Mouse (Mus musculus): ENCODE measurements at regions not wholly inside any gene's neighbourhood (a gene's known extent, or its start where the extent isn't known, plus 50 kb on each side); places are given as distances from the start of the nearest gene placed in this dataset.

GRCm38 (mm10) chr17:80891656-80892055 is 52.8 kb upstream of the Tmem178 start:
- peak; percentile 68 for DNase-seq (ENCODE audit: extremely low read depth, low read depth, low spot score)

GRCm38 (mm10) chr17:80889095-80889494 is 55.3 kb upstream of the Tmem178 start:
- no peak for DNase-seq (ENCODE audit: extremely low read depth, low read depth, low spot score)

- DNase-seq (ENCODE audit: extremely low read depth, low read depth, low spot score) = peak; percentile 54
These were observed 56.7 kb upstream of the Tmem178 start for GRCm38 (mm10) chr17:80887749-80888119.

GRCm38 (mm10) chr17:80887021-80887748 is 57.2 kb upstream of the Tmem178 start:
- no peak for DNase-seq (ENCODE audit: extremely low read depth, low read depth, low spot score)

- no peak for DNase-seq (ENCODE audit: extremely low read depth, low read depth, low spot score)
These were observed 58.2 kb upstream of the Tmem178 start for GRCm38 (mm10) chr17:80886211-80886701.

GRCm38 (mm10) chr17:80885706-80886105 is 58.7 kb upstream of the Tmem178 start:
- no peak for DNase-seq (ENCODE audit: extremely low read depth, low read depth, low spot score)

GRCm38 (mm10) chr17:80884886-80885285 is 59.5 kb upstream of the Tmem178 start:
- no peak for DNase-seq (ENCODE audit: extremely low read depth, low read depth, low spot score)

- DNase-seq (ENCODE audit: extremely low read depth, low read depth, low spot score) = no peak
These were observed 62.0 kb upstream of the Tmem178 start for GRCm38 (mm10) chr17:80882476-80882875.

- DNase-seq (ENCODE audit: extremely low read depth, low read depth, low spot score) = no peak
These were observed 64.1 kb upstream of the Tmem178 start for GRCm38 (mm10) chr17:80880325-80880724.

- DNase-seq (ENCODE audit: extremely low read depth, low read depth, low spot score) = no peak
These were observed 68.9 kb upstream of the Tmem178 start for GRCm38 (mm10) chr17:80875352-80876044.

- no peak for DNase-seq (ENCODE audit: extremely low read depth, low read depth, low spot score)
These were observed 73.5 kb upstream of the Tmem178 start for GRCm38 (mm10) chr17:80870965-80871364.

GRCm38 (mm10) chr17:80862338-80862737 is 82.1 kb upstream of the Tmem178 start:
- no peak for DNase-seq (ENCODE audit: extremely low read depth, low read depth, low spot score)

GRCm38 (mm10) chr17:80846996-80847810 is 97.2 kb upstream of the Tmem178 start:
- no peak for DNase-seq (ENCODE audit: extremely low read depth, low read depth, low spot score)

GRCm38 (mm10) chr17:80845349-80845748 is 99.1 kb upstream of the Tmem178 start:
- DNase-seq (ENCODE audit: extremely low read depth, low read depth, low spot score) = no peak

- no peak for DNase-seq (ENCODE audit: extremely low read depth, low read depth, low spot score)
These were observed 102.5 kb upstream of the Tmem178 start for GRCm38 (mm10) chr17:80841903-80842302.

GRCm38 (mm10) chr17:80840896-80841295 is 103.5 kb upstream of the Tmem178 start:
- DNase-seq (ENCODE audit: extremely low read depth, low read depth, low spot score) = no peak

GRCm38 (mm10) chr17:80840452-80840851 is 104.0 kb upstream of the Tmem178 start:
- DNase-seq (ENCODE audit: extremely low read depth, low read depth, low spot score) = no peak

- DNase-seq (ENCODE audit: extremely low read depth, low read depth, low spot score) = no peak
These were observed 106.4 kb upstream of the Map4k3 start for GRCm38 (mm10) chr17:80834701-80835100.

GRCm38 (mm10) chr17:80834176-80834517 is 105.9 kb upstream of the Map4k3 start:
- no peak for DNase-seq (ENCODE audit: extremely low read depth, low read depth, low spot score)

GRCm38 (mm10) chr17:80833355-80834175 is 105.3 kb upstream of the Map4k3 start:
- peak; percentile 36 for DNase-seq (ENCODE audit: extremely low read depth, low read depth, low spot score)

- DNase-seq (ENCODE audit: extremely low read depth, low read depth, low spot score) = no peak
These were observed 103.4 kb upstream of the Map4k3 start for GRCm38 (mm10) chr17:80831686-80832085.
